Mouse (Mus musculus) myocyte (in vitro differentiated cells): ENCODE measurements around the gene Itgb6.

Experiments used
- CEBPB ChIP-seq: IDR thresholded peaks from 2 replicates; pipeline ENCODE4 v1.6.1; 2011; ENCODE audit warnings: mild to moderate bottlenecking, moderate library complexity; ENCODE audit not compliant: poor library complexity, insufficient read depth, severe bottlenecking
- MYOG ChIP-seq, 3 experiments: IDR thresholded peaks; one replicate each; pipeline ENCODE4 v1.6.1; 2011; ENCODE audit warnings: control low read depth in 2 of 3, low read depth in 2 of 3, mild to moderate bottlenecking in 2 of 3; ENCODE audit not compliant: insufficient read length in 2 of 3, control insufficient read depth in 1 of 3, insufficient read depth in 1 of 3

- no peak for TF ChIP-seq MYOG (IDR thresholded peaks at IDR 0.05; ENCODE audit: control insufficient read depth in 1 of 3, insufficient read depth in 1 of 3, insufficient read length in 2 of 3, low read depth in 2 of 3)
- no peak for TF ChIP-seq CEBPB
Measured at GRCm38 (mm10) chr2:60552177-60552901, 170.1 kb downstream of the Itgb6 start.
